Mouse (Mus musculus): ENCODE measurements at regions not wholly inside any gene's neighbourhood (a gene's known extent, or its start where the extent isn't known, plus 50 kb on each side); places are given as distances from the start of the nearest gene placed in this dataset.

DNA sequence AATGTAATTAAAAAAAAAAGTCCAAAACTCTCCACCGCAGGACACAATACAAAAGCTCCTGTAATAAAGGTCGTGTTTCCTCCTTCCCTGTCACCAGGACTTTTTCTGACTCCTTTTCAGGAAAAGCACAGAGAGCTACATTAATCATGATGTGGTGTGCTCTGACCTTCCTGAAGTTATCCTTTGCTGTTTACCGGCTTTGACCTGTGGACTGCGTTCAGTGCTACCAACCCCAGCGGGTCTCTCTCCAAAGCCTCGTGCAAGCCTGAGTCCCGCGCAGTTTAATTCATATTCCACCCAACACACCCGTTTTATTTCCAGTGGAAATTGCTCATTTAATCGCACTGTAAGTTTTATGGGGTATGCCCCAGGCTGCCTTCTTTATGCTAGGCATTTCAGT is 51.1 kb upstream of the Hnrnpa3 start:
- no peak for DNase-seq (ENCODE audit: low spot score)
- Histone ChIP-seq H3K4me3 (ENCODE audit: low read depth, low read length) (no peak overlapping the region), H3K4me1 (replicated peaks; ENCODE audit: control insufficient read depth, insufficient read depth) (peaks cover 6% of the 10 kb centered on the region), H3K9ac (ENCODE audit: low read length) (no peak overlapping the region), H3K36me3 (ENCODE audit: control insufficient read depth, insufficient read depth, low read length) (no peaks in the 10 kb centered on the region), H3K27ac (replicated peaks) (no peak overlapping the region), H3K27me3 (ENCODE audit: control insufficient read depth, insufficient read depth, low read length) (no peaks in the 10 kb centered on the region), H3K4me2 (replicated peaks; ENCODE audit: low read depth) (no peak overlapping the region), H3K9me3 (ENCODE audit: control insufficient read depth, low read length) (no peaks in the 10 kb centered on the region)
- WGBS = 48% methylated on average over 10 of the region's 10 CpGs
- no peak for ATAC-seq (ENCODE audit: low FRiP score, low TSS enrichment)
- TF ChIP-seq EP300 (optimal IDR thresholded peaks at IDR 0.05) = no peak
- TF ChIP-seq CTCF (IDR thresholded peaks at IDR 0.05; ENCODE audit: low read depth) = no peak

- ATAC-seq (ENCODE audit: low FRiP score, low TSS enrichment) (no peak), DNase-seq (ENCODE audit: low spot score) (peak; percentile 40)
- H3K36me3 ChIP-seq (ENCODE audit: control insufficient read depth, insufficient read depth, low read length) = no peaks in the 10 kb centered on the region
- peak overlapping the region; percentile 43 for H3K4me2 ChIP-seq (replicated peaks; ENCODE audit: low read depth)
- no peaks in the 10 kb centered on the region for H3K27me3 ChIP-seq (ENCODE audit: control insufficient read depth, insufficient read depth, low read length)
- H3K9ac ChIP-seq (ENCODE audit: low read length) = no peak overlapping the region
- H3K4me1 ChIP-seq (replicated peaks; ENCODE audit: control insufficient read depth, insufficient read depth) = peaks cover 6% of the 10 kb centered on the region
- TF ChIP-seq CTCF (IDR thresholded peaks at IDR 0.05; ENCODE audit: low read depth) (no peak), EP300 (optimal IDR thresholded peaks at IDR 0.05) (no peak)
- no peaks in the 10 kb centered on the region for H3K9me3 ChIP-seq (ENCODE audit: control insufficient read depth, low read length)
- 51% methylated on average over 15 of the region's 15 CpGs for WGBS
- H3K27ac ChIP-seq (replicated peaks) = no peak overlapping the region; the same call in 1 of the 2 replicates
- H3K4me3 ChIP-seq (ENCODE audit: low read depth, low read length) = no peak overlapping the region
These were observed 50.6 kb upstream of the Hnrnpa3 start for GRCm38 (mm10) chr2:75608482-75608881.

DNA sequence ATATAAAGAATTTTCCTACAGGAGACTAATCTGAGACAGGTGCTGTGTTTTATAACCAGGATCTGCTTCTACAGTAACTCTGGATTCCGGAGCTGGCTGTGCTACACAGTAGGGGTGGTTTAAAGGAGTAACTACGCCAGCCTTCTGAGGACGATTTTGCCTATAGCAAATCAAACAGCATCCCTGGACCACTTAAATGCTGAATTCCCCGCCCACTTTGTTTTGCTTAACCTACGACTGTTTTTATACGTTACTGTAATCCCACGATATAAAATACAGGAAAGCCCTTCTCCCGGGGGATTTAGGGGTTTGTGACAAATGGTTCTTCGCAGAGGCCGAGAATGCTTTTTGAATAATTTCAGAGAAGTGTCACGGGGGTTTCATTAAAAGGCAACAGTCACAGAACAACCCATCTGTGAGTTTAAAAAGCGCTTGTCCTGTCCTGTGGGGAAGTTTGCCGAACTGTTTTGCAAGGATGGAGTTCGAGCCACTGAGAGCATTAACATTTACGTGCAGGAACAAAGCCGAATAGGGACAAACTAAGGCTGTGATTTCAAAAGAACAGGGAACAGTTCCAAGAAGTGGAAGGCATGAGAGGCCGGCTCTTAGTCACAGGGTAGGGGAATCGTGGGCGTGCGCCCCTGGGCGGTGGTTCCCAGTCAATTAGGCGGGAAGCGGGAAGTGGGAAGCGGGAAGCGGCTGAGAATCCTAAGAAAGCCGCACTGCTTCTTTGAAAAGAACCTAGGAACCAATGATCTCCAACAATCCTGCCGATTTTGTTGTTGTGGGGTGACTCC is 49.7 kb upstream of the Hnrnpa3 start:
- Histone ChIP-seq H3K9ac (ENCODE audit: low read length) (peak overlapping the region; percentile 9; the same call in 1 of the 2 replicates), H3K27me3 (ENCODE audit: control insufficient read depth, insufficient read depth, low read length) (no peaks in the 10 kb centered on the region), H3K4me3 (ENCODE audit: low read depth, low read length) (peak overlapping the region; percentile 26), H3K4me1 (replicated peaks; ENCODE audit: control insufficient read depth, insufficient read depth) (peaks cover 6% of the 10 kb centered on the region), H3K9me3 (ENCODE audit: control insufficient read depth, low read length) (no peaks in the 10 kb centered on the region), H3K36me3 (ENCODE audit: control insufficient read depth, insufficient read depth, low read length) (no peaks in the 10 kb centered on the region), H3K27ac (replicated peaks) (peak overlapping the region; percentile 49), H3K4me2 (replicated peaks; ENCODE audit: low read depth) (peak overlapping the region; percentile 43)
- TF ChIP-seq CTCF (IDR thresholded peaks at IDR 0.05; ENCODE audit: low read depth) (peak; percentile 42; the same call in 1 of the 2 replicates), EP300 (optimal IDR thresholded peaks at IDR 0.05) (no peak)
- WGBS = 14% methylated on average over 27 of the region's 27 CpGs
- DNase-seq (ENCODE audit: low spot score) (peak; percentile 60), ATAC-seq (ENCODE audit: low FRiP score, low TSS enrichment) (peak; percentile 55; the same call in 1 of the 2 replicates)

Measured in stomach, postnatal 0 days (tissue).